Mouse (Mus musculus) embryonic facial prominence, embryonic 15.5 days (tissue): ENCODE data around the gene Rbm12. TPM values are rescaled to one million over a fixed set of nuclear protein-coding genes. Genes with fewer than 3 reads are reported as not detected.

ENCODE experiments used
- polyA plus RNA-seq: library from polyadenylated mRNA; unstranded; fragments of >200 nt; fragmentation: Nextera tagmentation; extraction: Ambion mirVana; gene quantifications from 2 replicates; pipeline ENCODE4 v1.2.1, GENCODE M21; 2015

Gene Rbm12
- polyA plus RNA-seq, 1 experiment from 2014 or later = 24.1 TPM

Other genes starting within 250 kb of the Rbm12 start
- gene Uqcc1, start 181.7 kb downstream of the Rbm12 start, polyA plus RNA-seq = 52.1 and 65.6 TPM in 2 replicates
- 0.27 TPM in 1 of 2 replicates, not detected in the other for gene Gm15557, start 171.2 kb downstream of the Rbm12 start, polyA plus RNA-seq
- gene Gdf5, start 166.6 kb downstream of the Rbm12 start, polyA plus RNA-seq = 1.7 and 2.2 TPM in 2 replicates
- gene Cep250, start 155.5 kb downstream of the Rbm12 start, polyA plus RNA-seq = 22.5 and 23.3 TPM in 2 replicates
- gene 6430550D23Rik, start 104.0 kb downstream of the Rbm12 start, polyA plus RNA-seq = 1.8 and 2.2 TPM in 2 replicates
- gene Ergic3, start 103.9 kb downstream of the Rbm12 start, polyA plus RNA-seq = 250 and 256 TPM in 2 replicates
- 0.05 TPM in 1 of 2 replicates, not detected in the other for gene Fer1l4, start 59.0 kb downstream of the Rbm12 start, polyA plus RNA-seq
- 2.5 TPM in 2 replicates for gene Spag4, start 46.8 kb downstream of the Rbm12 start, polyA plus RNA-seq
- gene Cpne1, start within 50 bp of the Rbm12 start, polyA plus RNA-seq = 53.5 and 56.3 TPM in 2 replicates
- 17.0 and 17.2 TPM in 2 replicates for gene Gm28036, start 15.1 kb upstream of the Rbm12 start, polyA plus RNA-seq
- gene Romo1, start 32.1 kb upstream of the Rbm12 start, polyA plus RNA-seq = 389 and 403 TPM in 2 replicates
- gene Nfs1, start 32.2 kb upstream of the Rbm12 start, polyA plus RNA-seq = 42.0 and 44.1 TPM in 2 replicates
- 643 and 665 TPM in 2 replicates for gene Rbm39, start 68.3 kb upstream of the Rbm12 start, polyA plus RNA-seq
- 72.1 and 85.8 TPM in 2 replicates for gene Phf20, start 84.5 kb upstream of the Rbm12 start, polyA plus RNA-seq
- gene Cnbd2, start 200.3 kb upstream of the Rbm12 start, polyA plus RNA-seq = 4.2 and 5.2 TPM in 2 replicates
- 80.1 and 84.4 TPM in 2 replicates for gene Scand1, start 200.7 kb upstream of the Rbm12 start, polyA plus RNA-seq